Mouse (Mus musculus) left cerebral cortex, postnatal 10 days (tissue): Measurements from ENCODE around the gene Plxna2. TPM values are rescaled to one million over a fixed set of nuclear protein-coding genes. Genes with fewer than 3 reads are reported as not detected.

Experiments used
- DNase-seq, 2 experiments: peaks; one replicate each; pipeline ENCODE4 v3.0.0; 2021 to 2022; ENCODE audit warnings: low spot score in 2 of 2, mixed read lengths in 1 of 2; ENCODE audit errors: extremely low spot score in 1 of 2
- intact Hi-C: fragments of 180-260 bp; cut with DNase I; formaldehyde crosslinking; loops from one replicate; pipeline ENCODE4 v1.15.1; 2025
- total RNA-seq, 2 experiments: library from RNA; stranded (reverse); gene quantifications; 2 replicates each; pipeline ENCODE4 v1.2.3; 2021

The Plxna2 gene
- total RNA-seq, 2 experiments from 2014 or later = 97.9 to 99.8 TPM

GRCm38 (mm10) chr1:194742901-194743422 lies 124.9 kb downstream of the Plxna2 start:
- peak in 1 of 2 experiments; percentile 31 for DNase-seq
- intact Hi-C loops = no loop called here

- intact Hi-C loops = no loop called here
- DNase-seq = no peak
These were observed 127.3 kb downstream of the Plxna2 start for GRCm38 (mm10) chr1:194745177-194745934.

GRCm38 (mm10) chr1:194746332-194747249 lies 128.6 kb downstream of the Plxna2 start:
- intact Hi-C loops = no loop called here
- DNase-seq = peak; percentile 61 to 73

- no peak for DNase-seq
- intact Hi-C loops = no loop called here
These were observed 129.2 kb downstream of the Plxna2 start for GRCm38 (mm10) chr1:194747258-194747657.

GRCm38 (mm10) chr1:194753168-194753567 lies 135.2 kb downstream of the Plxna2 start:
- intact Hi-C loops = no loop called here
- DNase-seq = peak in 1 of 2 experiments; percentile 56

- intact Hi-C loops = loop anchor here (5.0 kb wide), 1 partner anchor 206 kb away; no protein-coding TSS in a partner anchor
- no peak for DNase-seq
These were observed 138.0 kb downstream of the Plxna2 start for GRCm38 (mm10) chr1:194756001-194756400.

GRCm38 (mm10) chr1:194756409-194756808 lies 138.4 kb downstream of the Plxna2 start:
- DNase-seq = no peak
- intact Hi-C loops = loop anchor here (5.0 kb wide), 1 partner anchor 206 kb away; no protein-coding TSS in a partner anchor

GRCm38 (mm10) chr1:194756863-194757262 lies 138.8 kb downstream of the Plxna2 start:
- intact Hi-C loops = loop anchor here (5.0 kb wide), 1 partner anchor 205 kb away; no protein-coding TSS in a partner anchor
- DNase-seq = no peak

- intact Hi-C loops = no loop called here
- DNase-seq = no peak
These were observed 143.6 kb downstream of the Plxna2 start for GRCm38 (mm10) chr1:194761432-194762212.

GRCm38 (mm10) chr1:194762896-194763295 lies 144.9 kb downstream of the Plxna2 start:
- DNase-seq = no peak
- intact Hi-C loops = no loop called here

GRCm38 (mm10) chr1:194764951-194765350 lies 146.9 kb downstream of the Plxna2 start:
- intact Hi-C loops = no loop called here
- no peak for DNase-seq

GRCm38 (mm10) chr1:194768799-194769198 lies 150.8 kb downstream of the Plxna2 start:
- no peak for DNase-seq
- intact Hi-C loops = no loop called here

GRCm38 (mm10) chr1:194772053-194772452 lies 154.0 kb downstream of the Plxna2 start:
- intact Hi-C loops = no loop called here
- no peak for DNase-seq

- no peak for DNase-seq
- intact Hi-C loops = no loop called here
These were observed 155.9 kb downstream of the Plxna2 start for GRCm38 (mm10) chr1:194773899-194774298.

- intact Hi-C loops = no loop called here
- DNase-seq = no peak
These were observed 156.3 kb downstream of the Plxna2 start for GRCm38 (mm10) chr1:194774350-194774749.

- DNase-seq = no peak
- intact Hi-C loops = no loop called here
These were observed 156.7 kb downstream of the Plxna2 start for GRCm38 (mm10) chr1:194774754-194775153.

- DNase-seq = no peak
- intact Hi-C loops = no loop called here
These were observed 157.8 kb downstream of the Plxna2 start for GRCm38 (mm10) chr1:194775656-194776374.
